Mouse (Mus musculus) intestine, embryonic 14.5 days (tissue): Measurements from ENCODE around the gene Dnah10. TPM values are rescaled to one million over a fixed set of nuclear protein-coding genes. Genes with fewer than 3 reads are reported as not detected.

Experiments used
- ATAC-seq: fragments of 200-750 bp; cut with Nextera tagmentation; replicated peaks from 2 replicates; pipeline ENCODE4 v1.8.0; 2017; ENCODE audit warnings: low read depth, moderate number of reproducible peaks, moderate TSS enrichment, moderate library complexity; ENCODE audit not compliant: low FRiP score, low TSS enrichment
- DNase-seq: peaks from one replicate; pipeline ENCODE4 v3.0.0-alpha.2; 2018; ENCODE audit warnings: low spot score
- H3K27ac ChIP-seq: fragments of 300-500 bp; sonication (generic); 2 replicates; pipeline ENCODE4 v1.5.1; 2014; ENCODE audit warnings: low read depth, mild to moderate bottlenecking, control low read depth
- H3K27me3 ChIP-seq: fragments of 300-500 bp; sonication (generic); replicated peaks from 2 replicates; pipeline ENCODE4 v1.6.1; 2014; ENCODE audit warnings: low read length, control low read depth; ENCODE audit not compliant: control insufficient read depth, insufficient read depth
- H3K36me3 ChIP-seq: fragments of 300-500 bp; sonication (generic); 2 replicates; pipeline ENCODE4 v1.6.1; 2014; ENCODE audit warnings: low read length, control low read depth; ENCODE audit not compliant: control insufficient read depth, insufficient read depth
- H3K4me1 ChIP-seq: fragments of 300-500 bp; sonication (generic); replicated peaks from 2 replicates; pipeline ENCODE4 v1.6.1; 2014; ENCODE audit warnings: low read length, control low read depth, mixed read lengths; ENCODE audit not compliant: control insufficient read depth, insufficient read depth
- H3K4me2 ChIP-seq: fragments of 300-500 bp; sonication (generic); 2 replicates; pipeline ENCODE4 v1.6.1; 2014; ENCODE audit warnings: low read length
- H3K4me3 ChIP-seq: fragments of 300-500 bp; sonication (generic); 2 replicates; pipeline ENCODE4 v1.5.1; 2014; ENCODE audit warnings: low read depth, low read length, control low read depth, mixed read lengths
- H3K9ac ChIP-seq: fragments of 300-500 bp; sonication (generic); 2 replicates; pipeline ENCODE4 v1.6.1; 2014; ENCODE audit warnings: mild to moderate bottlenecking, low read length
- H3K9me3 ChIP-seq: fragments of 300-500 bp; sonication (generic); 2 replicates; pipeline ENCODE4 v1.6.1; 2016; ENCODE audit warnings: low read length, control low read depth; ENCODE audit not compliant: control insufficient read depth
- WGBS: fragments of 180-500 bp; shearing (Covaris S2); extraction: QIAGEN DNeasy Blood & Tissue Kit; methylation state at CpG from one replicate; pipeline ENCODE4 v1.1.7; 2014; 5-methylcytosine and 5-hydroxymethylcytosine counted together
- polyA plus RNA-seq: library from polyadenylated mRNA; unstranded; fragments of >200 nt; fragmentation: Nextera tagmentation; extraction: Ambion mirVana; gene quantifications from 2 replicates; pipeline ENCODE4 v1.2.1, GENCODE M21; 2014

Dnah10 gene
- polyA plus RNA-seq, 1 experiment from 2014 or later, result 0.11 TPM

DNA sequence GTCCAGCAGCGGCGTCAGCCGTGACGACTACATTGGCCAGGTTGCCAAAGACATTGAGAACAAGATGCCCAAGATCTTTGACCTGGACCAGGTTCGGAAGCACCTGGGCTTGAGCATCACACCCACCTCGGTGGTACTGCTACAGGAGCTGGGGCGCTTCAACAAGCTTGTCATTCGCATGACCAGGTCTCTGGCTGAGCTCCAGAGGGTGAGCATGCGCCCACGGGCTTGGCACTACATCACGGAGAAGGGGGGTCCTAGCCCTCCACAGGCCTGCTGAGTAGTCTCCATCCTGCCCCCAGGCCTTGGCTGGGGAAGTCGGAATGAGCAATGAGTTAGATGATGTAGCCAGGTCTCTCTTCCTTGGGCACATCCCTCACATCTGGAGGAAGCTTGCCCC, 105.4 kb downstream of the Dnah10 start:
- no peak for DNase-seq
- ATAC-seq, result no peak
- Histone ChIP-seq H3K27me3 (no peaks in the 10 kb centered on the region), H3K36me3 (no peaks in the 10 kb centered on the region), H3K27ac (no peak overlapping the region), H3K9me3 (no peaks in the 10 kb centered on the region), H3K4me2 (no peak overlapping the region), H3K4me3 (no peak overlapping the region), H3K9ac (no peak overlapping the region), H3K4me1 (no peaks in the 10 kb centered on the region)
- 89% methylated on average over 12 of the region's 12 CpGs for WGBS

DNA sequence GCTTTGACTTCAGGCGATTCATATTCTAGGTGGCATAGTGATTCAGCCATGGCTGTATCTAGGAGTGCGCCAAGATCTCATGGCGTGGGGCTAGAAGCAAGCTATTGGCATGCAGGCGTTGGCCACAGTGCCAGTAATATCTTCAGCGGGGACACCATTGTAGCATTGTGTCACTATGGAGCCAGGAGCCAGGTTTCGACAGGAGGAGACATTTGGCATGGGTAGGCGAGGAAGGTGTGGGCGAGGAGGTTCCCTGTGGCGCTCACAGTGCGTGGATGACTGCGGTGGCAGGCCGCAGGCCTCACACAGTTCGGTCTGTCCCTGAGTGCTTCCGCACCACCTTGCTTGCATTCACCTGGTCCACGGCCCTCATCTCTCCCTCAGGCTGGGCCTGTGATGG, 110.3 kb downstream of the Dnah10 start:
- WGBS, result 92% methylated on average over 15 of the region's 15 CpGs
- ATAC-seq, result no peak
- H3K4me2 ChIP-seq, result no peak overlapping the region
- DNase-seq, result no peak
- no peaks in the 10 kb centered on the region for H3K9me3 ChIP-seq
- H3K27ac ChIP-seq, result no peak overlapping the region
- no peaks in the 10 kb centered on the region for H3K27me3 ChIP-seq
- H3K4me1 ChIP-seq, result no peaks in the 10 kb centered on the region
- no peaks in the 10 kb centered on the region for H3K36me3 ChIP-seq
- H3K9ac ChIP-seq, result no peak overlapping the region
- no peak overlapping the region for H3K4me3 ChIP-seq

DNA sequence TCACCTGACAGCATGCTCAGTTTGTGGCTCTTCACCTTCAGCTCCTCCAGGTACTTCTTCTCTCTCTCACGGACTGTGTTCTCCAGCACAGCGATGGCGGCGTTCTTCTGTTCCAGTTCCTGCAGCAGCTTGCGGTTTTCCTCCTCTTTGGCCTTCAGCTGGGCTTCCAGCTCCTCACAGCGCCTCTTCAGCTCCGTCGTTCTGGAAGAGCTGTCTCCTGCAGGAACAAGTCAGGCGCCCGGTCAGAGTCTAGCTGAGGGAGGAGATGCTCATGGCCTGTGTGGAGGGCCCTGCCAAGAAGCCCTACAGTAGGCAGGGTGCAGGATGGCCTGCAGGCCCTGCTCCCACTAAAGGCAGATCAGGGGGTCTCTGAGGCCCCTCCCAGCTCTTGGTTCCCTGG, 111.2 kb downstream of the Dnah10 start:
- WGBS, result 85% methylated on average over 10 of the region's 10 CpGs
- H3K27me3 ChIP-seq, result no peaks in the 10 kb centered on the region
- no peaks in the 10 kb centered on the region for H3K36me3 ChIP-seq
- no peak overlapping the region for H3K9ac ChIP-seq
- ATAC-seq (no peak), DNase-seq (no peak)
- no peak overlapping the region for H3K27ac ChIP-seq
- no peak overlapping the region for H3K4me3 ChIP-seq
- no peaks in the 10 kb centered on the region for H3K4me1 ChIP-seq
- H3K9me3 ChIP-seq, result no peaks in the 10 kb centered on the region
- no peak overlapping the region for H3K4me2 ChIP-seq

DNA sequence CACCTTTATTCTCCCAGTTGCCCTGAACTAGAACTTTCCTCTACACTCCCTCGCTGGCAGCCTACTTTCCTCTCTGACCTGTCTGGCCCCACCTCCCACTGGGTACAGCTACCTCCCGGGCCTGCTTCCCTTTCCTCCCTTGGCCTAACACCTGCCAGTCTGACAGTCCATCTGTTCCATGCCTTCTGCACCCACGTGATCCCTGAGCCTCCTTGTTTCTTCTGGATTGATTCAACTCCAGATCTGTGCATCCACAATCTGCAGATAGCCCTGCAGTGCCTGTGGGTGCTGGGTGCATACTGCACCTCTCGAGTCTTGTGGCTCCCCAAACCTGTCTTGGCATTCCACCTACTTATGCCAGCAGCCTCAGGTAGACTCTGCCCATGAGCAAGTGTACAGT, 111.7 kb downstream of the Dnah10 start:
- no peak overlapping the region for H3K4me3 ChIP-seq
- ATAC-seq (no peak), DNase-seq (no peak)
- WGBS, result 76% methylated on average over 4 of the region's 4 CpGs
- H3K4me2 ChIP-seq, result no peak overlapping the region
- H3K27ac ChIP-seq, result no peak overlapping the region
- no peaks in the 10 kb centered on the region for H3K36me3 ChIP-seq
- no peaks in the 10 kb centered on the region for H3K9me3 ChIP-seq
- H3K9ac ChIP-seq, result no peak overlapping the region
- no peaks in the 10 kb centered on the region for H3K27me3 ChIP-seq
- H3K4me1 ChIP-seq, result no peaks in the 10 kb centered on the region

DNA sequence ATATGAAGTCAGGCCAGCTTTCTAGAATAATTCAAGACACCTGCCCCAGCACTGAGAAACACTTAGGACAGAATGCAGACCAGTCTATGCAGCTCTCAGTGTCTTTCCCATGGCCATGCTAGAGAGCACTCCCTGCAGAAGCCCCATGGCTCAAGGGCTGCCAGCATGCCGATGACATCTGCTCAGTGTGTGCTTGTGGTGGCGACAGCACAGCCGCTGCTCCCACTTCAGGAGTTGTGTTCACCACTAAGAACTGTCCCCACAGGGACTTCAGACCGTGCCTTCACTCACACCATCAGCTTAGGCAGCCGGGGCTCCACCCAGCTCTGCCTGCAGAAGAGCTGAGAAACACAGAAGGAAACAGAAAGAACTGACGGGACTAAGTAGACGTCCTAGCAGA, 115.3 kb downstream of the Dnah10 start:
- Histone ChIP-seq H3K36me3 (no peaks in the 10 kb centered on the region), H3K4me3 (no peak overlapping the region), H3K27me3 (no peaks in the 10 kb centered on the region), H3K27ac (no peak overlapping the region), H3K4me1 (no peaks in the 10 kb centered on the region), H3K4me2 (no peak overlapping the region), H3K9ac (no peak overlapping the region), H3K9me3 (no peaks in the 10 kb centered on the region)
- 71% methylated on average over 7 of the region's 7 CpGs for WGBS
- ATAC-seq (no peak), DNase-seq (no peak)

DNA sequence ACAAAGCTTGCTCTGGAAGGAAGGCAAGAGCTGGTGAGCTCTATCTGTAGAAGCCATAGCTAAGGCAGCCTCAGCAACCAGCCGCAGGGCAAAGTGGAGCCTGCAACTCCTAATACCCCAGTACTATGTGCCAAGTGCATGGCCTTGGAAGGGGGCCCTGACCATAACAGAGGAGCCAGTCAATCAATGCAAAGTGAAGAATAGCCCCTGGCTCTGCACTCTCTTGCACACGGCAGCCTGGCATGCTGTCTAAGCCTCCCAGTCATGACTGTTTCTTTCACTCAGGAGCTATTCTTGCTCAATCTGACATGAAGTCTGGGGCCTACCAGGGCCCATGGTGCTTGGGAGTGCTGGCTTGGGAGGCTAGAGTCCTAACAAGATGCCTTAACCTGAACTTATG, 115.8 kb downstream of the Dnah10 start:
- Histone ChIP-seq H3K27ac (no peak overlapping the region), H3K4me3 (no peak overlapping the region), H3K4me2 (no peak overlapping the region), H3K36me3 (no peaks in the 10 kb centered on the region), H3K27me3 (no peaks in the 10 kb centered on the region), H3K9me3 (no peaks in the 10 kb centered on the region), H3K9ac (no peak overlapping the region), H3K4me1 (no peaks in the 10 kb centered on the region)
- DNase-seq (no peak), ATAC-seq (no peak)
- WGBS, result 88% methylated on average over 2 of the region's 2 CpGs

DNA sequence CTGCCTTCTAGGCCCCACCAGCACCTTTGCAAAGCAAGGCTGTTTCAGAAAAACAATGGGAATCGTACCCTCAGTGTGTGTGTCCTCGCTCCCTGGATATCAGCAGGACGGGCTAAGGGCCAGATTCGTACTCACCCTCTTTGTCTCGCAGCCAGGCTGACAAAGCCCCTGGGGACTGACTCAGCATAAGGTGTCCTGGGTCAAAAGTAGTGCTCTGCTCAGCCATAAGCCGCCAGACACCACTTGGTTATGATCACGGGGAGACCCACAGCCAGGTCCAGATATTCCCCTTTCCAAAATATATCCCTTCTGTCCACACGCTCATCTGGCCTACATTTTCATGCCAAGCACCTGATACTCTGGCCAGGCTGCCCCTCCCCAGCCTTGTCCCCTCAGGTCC, 118.5 kb downstream of the Dnah10 start:
- H3K4me1 ChIP-seq, result no peaks in the 10 kb centered on the region
- 82% methylated on average over 8 of the region's 8 CpGs for WGBS
- no peaks in the 10 kb centered on the region for H3K27me3 ChIP-seq
- no peak overlapping the region for H3K9ac ChIP-seq
- DNase-seq (no peak), ATAC-seq (no peak)
- H3K27ac ChIP-seq, result no peak overlapping the region
- H3K4me2 ChIP-seq, result no peak overlapping the region
- no peak overlapping the region for H3K4me3 ChIP-seq
- H3K36me3 ChIP-seq, result no peaks in the 10 kb centered on the region
- H3K9me3 ChIP-seq, result no peaks in the 10 kb centered on the region

DNA sequence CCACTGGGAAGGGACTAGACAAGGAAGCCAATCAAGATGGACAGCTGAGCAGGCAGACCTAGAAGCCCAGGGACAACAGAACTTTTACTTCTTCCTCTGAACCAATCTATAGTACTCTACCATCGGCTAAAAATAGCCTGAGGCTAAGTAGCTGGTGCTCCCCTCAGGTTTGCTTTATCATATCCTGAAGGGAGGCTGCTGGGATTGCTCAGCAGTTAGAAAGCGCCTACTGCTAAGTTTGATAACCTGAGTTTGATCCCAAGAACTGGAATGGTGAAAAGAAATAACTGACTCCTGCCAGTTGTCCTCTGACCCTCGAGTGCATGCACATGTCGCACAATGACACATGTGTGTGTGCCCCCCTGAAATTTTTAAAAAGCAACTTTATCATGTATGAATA, 120.0 kb downstream of the Dnah10 start:
- Histone ChIP-seq H3K9ac (no peak overlapping the region), H3K36me3 (no peaks in the 10 kb centered on the region), H3K27ac (no peak overlapping the region), H3K9me3 (no peaks in the 10 kb centered on the region), H3K4me3 (no peak overlapping the region), H3K27me3 (no peaks in the 10 kb centered on the region), H3K4me2 (no peak overlapping the region), H3K4me1 (no peaks in the 10 kb centered on the region)
- no peak for DNase-seq
- 74% methylated on average over 4 of the region's 4 CpGs for WGBS
- no peak for ATAC-seq

DNA sequence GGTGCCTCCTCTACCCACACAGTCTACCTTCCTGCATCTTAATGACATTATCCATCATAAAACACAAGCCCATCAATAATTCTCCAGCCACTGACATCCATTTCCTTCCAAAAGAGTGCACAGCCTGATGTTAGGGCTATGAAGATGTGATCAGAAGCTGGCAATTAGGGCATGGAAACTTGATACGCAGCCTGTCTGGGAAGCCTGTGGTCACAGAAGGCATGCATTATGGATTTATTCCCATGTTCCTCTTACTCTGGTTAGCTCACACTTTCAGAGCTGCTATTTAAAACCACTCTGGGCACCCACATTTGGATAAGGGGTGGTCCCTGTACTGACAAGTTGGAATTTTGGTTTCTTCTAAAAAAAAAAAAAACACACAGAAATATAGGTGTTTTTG, 122.1 kb downstream of the Dnah10 start:
- 71% methylated on average over 1 of the region's 1 CpGs for WGBS
- H3K4me2 ChIP-seq, result no peak overlapping the region
- H3K9me3 ChIP-seq, result no peaks in the 10 kb centered on the region
- ATAC-seq (no peak), DNase-seq (no peak)
- H3K36me3 ChIP-seq, result no peaks in the 10 kb centered on the region
- no peak overlapping the region for H3K4me3 ChIP-seq
- H3K27me3 ChIP-seq, result no peaks in the 10 kb centered on the region
- H3K9ac ChIP-seq, result no peak overlapping the region
- no peak overlapping the region for H3K27ac ChIP-seq
- H3K4me1 ChIP-seq, result no peaks in the 10 kb centered on the region
